Mouse (Mus musculus): ENCODE data around the gene Sidt1. TPM values are rescaled to one million over a fixed set of nuclear protein-coding genes. Genes with fewer than 3 reads are reported as not detected.

The Sidt1 gene
- polyA plus RNA-seq, 2 experiments, result 0.08 TPM; not detected in 1

DNA sequence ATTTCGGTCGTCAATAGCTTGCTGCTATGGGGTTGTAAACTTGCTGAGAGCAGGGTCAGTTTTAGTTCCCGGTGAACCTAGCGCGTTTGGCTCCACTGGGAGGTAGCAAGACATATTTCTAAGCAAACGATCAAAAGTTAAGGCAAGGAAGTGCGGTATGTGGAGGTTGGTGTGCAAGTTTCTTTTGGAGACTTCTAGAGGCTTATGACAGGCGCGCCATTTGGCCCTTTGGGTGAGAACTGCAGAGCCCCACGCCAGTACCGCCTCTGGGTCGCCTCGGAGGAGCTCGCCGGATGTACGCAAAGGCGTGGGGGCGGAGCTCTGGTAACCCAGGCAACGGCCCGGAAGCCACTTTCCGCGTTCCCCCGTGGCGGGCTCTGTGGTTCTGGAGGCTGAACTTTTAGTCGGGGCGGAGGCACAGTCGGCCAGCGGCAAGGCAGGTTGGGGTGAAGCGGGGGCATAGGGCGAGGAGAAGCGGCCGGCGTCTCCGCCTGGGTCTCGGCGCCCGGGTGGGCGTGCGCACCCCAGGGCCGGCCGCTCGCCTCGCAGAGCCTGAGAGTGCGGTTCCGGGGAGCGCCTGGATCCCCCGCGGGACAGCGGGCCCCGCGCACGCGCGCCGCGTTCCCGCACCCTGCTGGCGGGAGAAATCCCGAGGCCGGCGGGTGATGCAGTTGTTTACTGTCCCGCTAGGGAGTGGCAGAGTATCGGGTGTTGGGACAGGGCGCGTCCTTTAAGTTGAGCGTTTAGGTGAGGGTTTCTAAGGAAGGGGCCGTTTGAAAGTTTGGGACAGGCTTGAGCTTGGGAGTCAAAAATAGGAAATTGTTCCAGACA, 14.3 kb upstream of the Sidt1 start, which contains the start of gene Spice1:
Gene Spice1 (plus strand): TSS at position 51 of the 831 bp plus-strand sequence.
- peak within 1 kb of the TSS; percentile 92 for H3K27ac ChIP-seq
- DNase-seq (ENCODE audit: low read depth in 3 of 3, low spot score in 3 of 3), result peak; percentile 82 to 85 (median 85)
- TF ChIP-seq CTCF (IDR thresholded peaks at IDR 0.05; ENCODE audit: low read depth), result peak; percentile 72
- no peak for TF ChIP-seq EP300 (IDR thresholded peaks at IDR 0.05; ENCODE audit: low read depth)
- no peaks in the 10 kb centered on the region for H3K36me3 ChIP-seq (replicated peaks; ENCODE audit: control insufficient read depth, insufficient read depth, low read depth)
- H3K9ac ChIP-seq (replicated peaks), result peak within 1 kb of the TSS; percentile 82
- no peaks in the 10 kb centered on the region for H3K27me3 ChIP-seq (ENCODE audit: control insufficient read depth, insufficient read depth, low read length)
- peak within 1 kb of the TSS; percentile 69 to 92 for H3K4me3 ChIP-seq (ENCODE audit: insufficient read depth in 1 of 2, low read depth in 2 of 2, low read length in 2 of 2)
- no peaks in the 10 kb centered on the region for H3K9me3 ChIP-seq (ENCODE audit: control insufficient read depth, low read length)
- WGBS (ENCODE audit: insufficient replicate concordance), result under 1% methylated on average over 67 of the region's 67 CpGs
- peak within 1 kb of the TSS; percentile 91 for H3K4me2 ChIP-seq (ENCODE audit: low read depth)
- ATAC-seq (ENCODE audit: insufficient read depth), result peak; percentile 98
- peaks cover 23 to 25% of the 10 kb centered on the region in 2 experiments for H3K4me1 ChIP-seq (replicated peaks; ENCODE audit: control insufficient read depth in 2 of 2, insufficient read depth in 2 of 2, low read length in 1 of 2)

DNA sequence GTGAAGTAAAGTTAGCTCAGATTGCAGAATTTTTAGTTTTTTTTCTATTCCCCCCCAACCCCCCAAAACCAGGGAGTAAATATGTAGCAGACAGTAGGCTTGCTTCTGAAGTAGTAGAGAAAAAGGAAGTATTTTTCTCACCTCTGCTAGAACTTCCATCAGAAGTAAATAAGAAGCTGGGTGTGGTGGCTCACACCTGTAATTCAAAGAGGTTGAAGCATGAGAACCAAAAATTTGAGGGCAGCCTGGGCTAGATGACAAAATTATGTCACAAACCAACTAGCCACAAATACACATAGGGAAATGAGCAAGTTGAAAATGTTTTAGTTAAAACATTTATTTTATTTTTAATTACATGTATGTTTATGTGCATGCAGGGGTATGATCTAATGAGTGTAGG, 4.5 kb upstream of the Sidt1 start:
- no peak overlapping the region for H3K4me2 ChIP-seq (ENCODE audit: low read depth)

DNA sequence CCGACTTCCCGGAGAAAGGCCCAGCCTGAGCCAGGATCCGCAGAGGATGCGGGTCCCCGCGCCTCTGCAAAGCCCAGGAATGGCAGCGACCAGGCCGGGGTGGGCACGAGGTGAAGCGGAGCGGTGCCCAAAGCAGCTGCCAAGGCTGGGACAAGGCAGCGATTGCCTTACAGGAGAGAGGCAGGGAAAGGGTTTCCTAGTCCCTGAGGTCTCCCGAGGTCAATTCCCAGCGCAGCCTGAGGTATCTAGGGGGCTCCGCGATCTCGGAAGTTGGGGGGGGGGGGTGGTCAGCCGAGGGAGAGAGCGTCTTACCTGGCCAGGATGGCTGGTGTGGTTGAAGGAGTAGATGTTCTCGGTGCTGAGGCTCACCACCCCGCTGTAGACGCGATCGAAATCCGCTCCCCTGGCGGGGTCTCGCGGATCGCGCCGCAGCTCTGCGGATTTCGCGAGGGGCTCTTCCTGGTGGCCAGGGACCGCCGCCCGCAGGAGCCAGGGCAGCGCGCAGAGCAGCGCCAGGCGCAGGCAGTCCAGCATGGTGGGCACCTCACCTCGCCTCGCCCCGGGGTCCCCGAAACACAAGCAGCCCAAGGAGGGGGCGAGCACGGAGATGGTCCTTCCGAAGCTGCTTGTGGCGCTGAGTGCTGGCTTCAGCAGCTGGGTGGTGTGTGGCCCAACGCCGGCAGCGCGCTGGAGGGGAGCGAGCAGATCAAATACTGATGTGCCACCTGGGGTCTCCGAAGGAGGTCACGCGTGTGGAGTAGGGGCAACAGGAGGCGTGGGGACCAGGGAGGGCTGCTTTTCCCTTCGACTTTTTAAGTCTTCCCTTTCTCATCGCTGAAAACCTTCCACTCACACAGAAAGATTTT, 768 bp downstream of the Sidt1 start:
- WGBS (ENCODE audit: insufficient replicate concordance), result under 1% methylated on average over 59 of the region's 60 CpGs
- H3K27me3 ChIP-seq (ENCODE audit: control insufficient read depth, insufficient read depth, low read length), result peaks cover 24% of the 10 kb centered on the region
- no peak overlapping the region for H3K9ac ChIP-seq (replicated peaks)
- peak overlapping the region; percentile 40 to 47 for H3K4me3 ChIP-seq (ENCODE audit: insufficient read depth in 1 of 2, low read depth in 2 of 2, low read length in 2 of 2)
- H3K27ac ChIP-seq, result no peak overlapping the region
- TF ChIP-seq EP300 (IDR thresholded peaks at IDR 0.05; ENCODE audit: low read depth) (no peak), CTCF (IDR thresholded peaks at IDR 0.05; ENCODE audit: low read depth) (no peak)
- peak overlapping the region; percentile 67 for H3K4me2 ChIP-seq (ENCODE audit: low read depth)
- no peaks in the 10 kb centered on the region for H3K4me1 ChIP-seq (replicated peaks; ENCODE audit: control insufficient read depth in 2 of 2, insufficient read depth in 2 of 2, low read length in 1 of 2)
- ATAC-seq (ENCODE audit: insufficient read depth) (no peak), DNase-seq (ENCODE audit: low read depth in 3 of 3, low spot score in 3 of 3) (no peak)
- H3K36me3 ChIP-seq (replicated peaks; ENCODE audit: control insufficient read depth, insufficient read depth, low read depth), result no peaks in the 10 kb centered on the region
- peaks cover 2% of the 10 kb centered on the region for H3K9me3 ChIP-seq (ENCODE audit: control insufficient read depth, low read length)

More for the DNA sequence above, 4.5 kb upstream of the Sidt1 start:
- Histone ChIP-seq H3K9ac (replicated peaks) (no peak overlapping the region), H3K9me3 (ENCODE audit: control insufficient read depth, low read length) (no peaks in the 10 kb centered on the region), H3K4me1 (replicated peaks; ENCODE audit: control insufficient read depth in 2 of 2, insufficient read depth in 2 of 2, low read length in 1 of 2) (no peaks in the 10 kb centered on the region), H3K27ac (no peak overlapping the region), H3K27me3 (ENCODE audit: control insufficient read depth, insufficient read depth, low read length) (peaks cover 11% of the 10 kb centered on the region), H3K4me3 (ENCODE audit: insufficient read depth in 1 of 2, low read depth in 2 of 2, low read length in 2 of 2) (no peak overlapping the region), H3K36me3 (replicated peaks; ENCODE audit: control insufficient read depth, insufficient read depth, low read depth) (no peaks in the 10 kb centered on the region)
- no peak for TF ChIP-seq CTCF (IDR thresholded peaks at IDR 0.05; ENCODE audit: low read depth)
- no peak for TF ChIP-seq EP300 (IDR thresholded peaks at IDR 0.05; ENCODE audit: low read depth)
- ATAC-seq (ENCODE audit: insufficient read depth) (no peak), DNase-seq (ENCODE audit: low read depth in 3 of 3, low spot score in 3 of 3) (no peak)

DNA sequence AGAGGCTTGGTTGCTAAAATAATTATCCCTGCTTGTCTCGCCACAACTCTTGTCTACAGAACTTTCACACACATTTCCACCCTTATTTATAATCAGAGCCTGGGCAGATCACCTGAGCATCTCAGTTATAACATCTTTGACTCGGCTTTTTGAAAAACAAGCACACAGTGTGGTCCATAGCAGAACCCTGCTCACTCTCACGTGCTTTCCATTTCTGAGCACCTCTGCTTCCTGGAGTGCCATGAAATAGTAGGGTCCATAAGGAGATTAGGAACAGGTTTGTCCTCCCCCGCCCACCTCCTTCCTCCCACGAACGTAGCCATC, 1.4 kb downstream of the Sidt1 start:
- no peak overlapping the region for H3K9ac ChIP-seq (replicated peaks)
- no peaks in the 10 kb centered on the region for H3K36me3 ChIP-seq (replicated peaks; ENCODE audit: control insufficient read depth, insufficient read depth, low read depth)
- H3K27me3 ChIP-seq (ENCODE audit: control insufficient read depth, insufficient read depth, low read length), result peaks cover 24% of the 10 kb centered on the region
- WGBS (ENCODE audit: insufficient replicate concordance), result 14% methylated on average over 6 of the region's 6 CpGs
- no peak overlapping the region for H3K27ac ChIP-seq
- ATAC-seq (ENCODE audit: insufficient read depth) (no peak), DNase-seq (ENCODE audit: low read depth in 3 of 3, low spot score in 3 of 3) (no peak)
- H3K4me3 ChIP-seq (ENCODE audit: insufficient read depth in 1 of 2, low read depth in 2 of 2, low read length in 2 of 2), result peak overlapping the region in 1 of 2 experiments; percentile 40; a peak in 2 of 4 replicates
- no peaks in the 10 kb centered on the region for H3K4me1 ChIP-seq (replicated peaks; ENCODE audit: control insufficient read depth in 2 of 2, insufficient read depth in 2 of 2, low read length in 1 of 2)
- H3K4me2 ChIP-seq (ENCODE audit: low read depth), result peak overlapping the region; percentile 67
- TF ChIP-seq EP300 (IDR thresholded peaks at IDR 0.05; ENCODE audit: low read depth), result no peak
- peaks cover 2% of the 10 kb centered on the region for H3K9me3 ChIP-seq (ENCODE audit: control insufficient read depth, low read length)

DNA sequence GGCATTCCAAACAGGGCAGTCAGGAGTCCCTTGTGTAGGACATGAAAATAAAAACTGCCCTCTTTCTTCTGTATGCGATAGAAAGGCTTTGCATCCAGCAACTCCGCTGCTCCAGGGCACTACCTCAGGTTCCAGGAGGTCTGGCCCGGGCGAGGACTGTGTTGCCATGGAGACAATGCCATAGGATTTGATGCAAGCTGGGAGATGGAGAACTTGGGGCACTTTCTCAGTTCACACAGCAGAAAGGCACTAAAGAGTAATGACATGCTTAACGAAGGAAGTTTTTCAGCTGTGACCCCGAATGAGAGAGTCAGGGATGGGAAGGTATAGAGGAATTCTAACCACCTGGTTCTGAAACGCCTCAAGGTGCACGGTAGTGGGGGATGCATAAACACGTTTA, 1.8 kb downstream of the Sidt1 start:
- no peak for DNase-seq (ENCODE audit: low read depth in 3 of 3, low spot score in 3 of 3)
- Histone ChIP-seq H3K9ac (replicated peaks) (no peak overlapping the region), H3K4me3 (ENCODE audit: insufficient read depth in 1 of 2, low read depth in 2 of 2, low read length in 2 of 2) (no peak overlapping the region), H3K27me3 (ENCODE audit: control insufficient read depth, insufficient read depth, low read length) (peaks cover 24% of the 10 kb centered on the region), H3K4me1 (replicated peaks; ENCODE audit: control insufficient read depth in 2 of 2, insufficient read depth in 2 of 2, low read length in 1 of 2) (no peaks in the 10 kb centered on the region), H3K27ac (no peak overlapping the region), H3K36me3 (replicated peaks; ENCODE audit: control insufficient read depth, insufficient read depth, low read depth) (no peaks in the 10 kb centered on the region), H3K9me3 (ENCODE audit: control insufficient read depth, low read length) (peaks cover 2% of the 10 kb centered on the region), H3K4me2 (ENCODE audit: low read depth) (no peak overlapping the region)
- no peak for ATAC-seq (ENCODE audit: insufficient read depth)
- WGBS (ENCODE audit: insufficient replicate concordance), result 33% methylated on average over 9 of the region's 9 CpGs
- no peak for TF ChIP-seq CTCF (IDR thresholded peaks at IDR 0.05; ENCODE audit: low read depth)
- no peak for TF ChIP-seq EP300 (IDR thresholded peaks at IDR 0.05; ENCODE audit: low read depth)

All from liver, embryonic 14.5 days (tissue).